Mouse (Mus musculus) layer of hippocampus, postnatal 10 days (tissue): ENCODE measurements around the gene Taz. TPM values are rescaled to one million over a fixed set of nuclear protein-coding genes. Genes with fewer than 3 reads are reported as not detected.
A peak's percentile ranks its signal among the peaks of the same experiment; 100 is the strongest.

Source experiments
- DNase-seq, 2 experiments: peaks; one replicate each; pipeline ENCODE4 v3.0.0; 2021; ENCODE audit warnings: low spot score in 2 of 2
- long read RNA-seq: library from polyadenylated mRNA; stranded (forward); transcript quantifications from one replicate; pipeline ENCODE4 v2.0.0, GENCODE M21; 2023
- total RNA-seq, 2 experiments: library from RNA; stranded (reverse); gene quantifications; 2 replicates each; pipeline ENCODE4 v1.2.3; 2021

Taz gene
- 10 to 100 TPM; 54.6 to 54.7 TPM for total RNA-seq
- long read RNA-seq, transcript Taz-204 (9 exons, 1,742 nt): minor isoform, 5 of 56 reads
- long read RNA-seq, transcript Taz-201 (10 exons, 1,851 nt): major isoform, 16 of 56 reads
- long read RNA-seq, partial matches to known transcripts: 5 of 56 reads
- long read RNA-seq, other reads (novel, unspliced or antisense): 24 of 56 reads

DNA sequence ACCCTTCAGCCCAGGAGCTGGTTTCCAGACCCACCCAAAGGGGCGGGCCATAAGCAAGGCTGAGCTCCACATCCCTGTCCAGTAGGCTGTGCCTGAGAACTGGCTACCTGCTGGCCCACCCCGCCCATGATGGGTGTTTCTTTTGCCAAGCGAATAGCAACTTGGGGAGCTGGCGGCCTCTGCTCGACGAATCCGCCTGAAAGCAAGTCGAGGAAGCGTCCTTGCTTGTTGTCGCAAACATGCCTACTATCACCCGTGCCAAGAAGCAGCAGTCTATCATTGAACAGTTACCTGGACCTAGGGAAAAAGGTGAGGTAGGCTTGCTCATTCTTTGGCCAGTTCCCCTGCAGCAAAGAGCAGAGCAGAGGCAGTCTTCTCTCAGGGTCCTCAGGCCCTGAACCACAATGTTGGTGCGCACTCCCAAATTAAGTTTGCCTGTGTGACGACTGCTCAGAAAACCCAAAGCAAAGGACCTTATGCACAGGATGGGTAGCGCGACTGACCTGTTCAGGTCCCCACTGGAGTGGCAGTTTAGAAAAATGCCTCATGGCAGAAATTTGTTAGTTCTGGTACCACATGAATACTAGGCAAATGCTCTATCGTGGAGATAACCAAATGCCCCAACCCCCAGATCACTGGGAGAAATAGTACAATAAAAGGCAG lies at the start of gene Taz, which contains the start of gene Dnase1l1:
TSS of gene Taz (plus strand) at position 181 of the 663 bp plus-strand sequence.
TSS of gene Dnase1l1 (minus strand) at position 606 of the 663 bp plus-strand sequence.
- DNase-seq: peak; percentile 14 to 34

DNA sequence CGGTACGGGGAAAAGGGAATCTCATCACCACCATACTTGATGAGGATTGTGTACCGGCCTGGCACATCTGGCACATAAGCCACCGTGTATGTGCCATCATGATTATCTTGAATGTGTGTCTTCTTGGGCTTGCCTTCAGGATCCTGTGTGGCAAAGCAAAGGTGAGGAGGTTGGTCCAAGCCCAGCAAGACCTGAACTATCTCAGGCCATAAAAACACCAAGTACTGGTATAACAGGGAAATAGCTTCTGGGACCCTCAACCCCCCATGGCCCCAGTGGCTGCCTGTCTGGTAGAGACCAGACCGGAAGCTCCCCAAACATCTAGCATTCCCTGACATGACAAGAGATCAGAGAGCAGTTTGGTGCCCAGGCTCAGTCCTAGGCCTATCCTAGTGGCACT lies 48.5 kb upstream of the Taz start:
- no peak for DNase-seq

DNA sequence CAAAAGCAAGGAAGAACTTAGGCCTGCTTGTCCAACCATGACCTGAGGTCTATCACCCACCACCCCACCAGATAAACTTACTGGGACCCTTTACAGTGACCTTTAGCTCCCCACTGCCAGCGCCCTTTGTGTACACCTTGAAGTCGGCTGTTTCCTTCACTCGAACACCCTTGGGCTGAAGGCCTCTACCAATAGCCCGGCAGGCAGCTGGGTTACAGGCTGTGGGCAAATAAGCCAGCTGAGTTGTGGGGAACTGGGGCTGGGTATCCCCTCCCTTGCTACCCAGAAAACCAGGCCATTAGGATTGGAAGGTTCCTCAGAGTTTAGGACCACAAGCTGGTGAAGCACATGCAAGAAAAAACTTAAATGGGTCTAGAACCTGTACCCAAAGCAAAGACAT lies 41.4 kb upstream of the Taz start:
- DNase-seq: no peak

DNA sequence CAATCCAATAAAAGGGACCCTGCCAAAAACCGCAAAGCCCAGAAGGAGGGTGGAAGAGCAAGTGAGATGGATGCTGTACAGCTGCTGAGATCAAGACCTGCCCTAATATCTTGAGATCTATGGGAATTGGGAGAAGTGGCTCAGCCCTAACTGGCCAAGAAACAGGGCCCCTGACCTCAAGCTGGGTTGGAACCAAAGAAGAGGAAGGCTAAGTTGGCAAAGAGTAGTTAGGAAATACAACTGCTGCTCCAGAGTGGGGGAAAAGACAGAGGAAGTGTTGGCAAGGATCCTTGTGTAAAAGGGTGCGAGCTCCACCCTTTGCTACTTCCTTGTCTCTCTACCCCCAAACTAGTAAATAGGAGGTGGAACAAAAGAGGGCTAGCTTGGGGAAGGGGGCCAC lies 38.3 kb upstream of the Taz start:
- DNase-seq: no peak

DNA sequence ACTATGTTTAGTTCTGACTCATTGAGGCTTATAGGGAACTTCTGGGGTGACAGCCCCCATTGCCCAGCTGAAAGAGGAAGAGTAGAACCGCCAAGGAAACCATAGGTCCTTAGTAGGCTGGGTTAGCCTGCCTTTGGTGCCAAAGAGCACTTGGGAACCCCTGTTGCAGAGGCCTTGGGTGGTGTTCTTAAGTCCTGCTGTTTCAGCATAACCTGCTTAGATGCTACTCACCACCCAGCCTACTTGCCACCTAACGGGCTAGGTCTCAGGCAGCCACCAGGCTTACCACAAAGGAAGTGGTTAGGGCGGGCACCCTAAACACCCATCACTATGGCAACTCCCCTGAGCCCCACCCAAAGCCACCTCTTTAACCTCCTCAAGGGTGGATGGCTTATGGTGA lies 37.9 kb upstream of the Taz start:
- no peak for DNase-seq

DNA sequence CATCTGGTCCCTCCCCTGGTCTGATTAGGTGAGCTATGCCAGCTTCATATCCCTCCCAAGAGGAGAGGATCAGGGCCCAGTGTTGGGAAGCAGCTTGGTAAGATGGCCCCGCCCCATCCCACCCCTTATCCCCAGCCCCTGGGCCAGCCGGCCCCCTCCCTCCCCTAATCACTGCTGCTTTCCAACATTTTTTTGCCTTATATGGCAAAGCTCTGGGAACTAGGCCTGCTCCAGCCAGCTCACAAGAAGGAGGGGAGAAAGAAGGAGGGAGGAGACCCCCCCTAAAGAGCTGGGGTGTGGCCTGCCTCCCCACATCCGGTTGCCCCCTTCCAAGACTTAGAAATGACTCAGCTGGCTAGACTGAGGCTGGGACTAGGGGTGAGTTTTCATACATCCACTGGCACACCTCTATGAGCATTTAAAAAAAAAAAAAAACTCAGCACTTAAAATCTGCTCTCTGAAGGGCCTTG lies 37.1 kb upstream of the Taz start:
- peak; percentile 10 to 27 for DNase-seq

DNA sequence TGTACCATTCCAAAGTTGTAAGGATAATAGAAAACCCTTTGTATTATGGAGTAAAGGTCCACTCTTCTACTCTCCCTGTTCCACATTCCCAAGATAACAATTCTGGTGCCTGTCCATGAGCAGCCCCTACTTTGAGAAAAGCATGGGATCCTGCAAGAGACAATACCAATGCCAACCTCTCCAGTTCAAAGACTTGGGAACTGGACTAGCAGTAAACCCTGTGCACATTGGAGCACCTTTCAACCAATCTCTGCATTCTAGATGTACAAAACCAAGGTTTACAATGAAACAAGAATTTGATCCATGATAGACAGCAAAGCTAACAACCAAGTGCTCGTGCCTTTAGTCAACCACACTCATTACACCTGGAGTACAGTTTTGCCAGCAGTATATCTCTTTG lies 36.6 kb upstream of the Taz start:
- no peak for DNase-seq

DNA sequence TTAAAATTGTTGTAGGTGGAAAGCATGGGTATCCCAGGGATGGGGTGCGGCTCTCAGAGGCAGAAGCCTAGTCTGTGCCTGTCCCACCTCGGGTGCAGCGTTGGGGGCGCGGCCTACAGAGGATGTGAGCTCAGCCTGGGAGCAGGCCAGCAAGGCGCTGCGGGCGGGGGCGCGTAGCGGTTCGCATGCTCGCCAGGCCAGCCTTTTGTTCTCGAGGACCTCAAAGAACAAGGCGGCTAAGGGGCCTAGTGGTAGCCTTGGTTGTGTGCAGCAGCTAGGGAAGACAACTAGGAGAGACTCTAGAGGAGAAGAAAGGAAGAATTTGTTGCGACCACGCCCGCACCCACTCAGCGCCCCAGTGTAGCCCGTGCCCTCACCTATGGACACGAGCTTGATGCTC lies 36.0 kb upstream of the Taz start:
- DNase-seq: peak; percentile 75 to 76

DNA sequence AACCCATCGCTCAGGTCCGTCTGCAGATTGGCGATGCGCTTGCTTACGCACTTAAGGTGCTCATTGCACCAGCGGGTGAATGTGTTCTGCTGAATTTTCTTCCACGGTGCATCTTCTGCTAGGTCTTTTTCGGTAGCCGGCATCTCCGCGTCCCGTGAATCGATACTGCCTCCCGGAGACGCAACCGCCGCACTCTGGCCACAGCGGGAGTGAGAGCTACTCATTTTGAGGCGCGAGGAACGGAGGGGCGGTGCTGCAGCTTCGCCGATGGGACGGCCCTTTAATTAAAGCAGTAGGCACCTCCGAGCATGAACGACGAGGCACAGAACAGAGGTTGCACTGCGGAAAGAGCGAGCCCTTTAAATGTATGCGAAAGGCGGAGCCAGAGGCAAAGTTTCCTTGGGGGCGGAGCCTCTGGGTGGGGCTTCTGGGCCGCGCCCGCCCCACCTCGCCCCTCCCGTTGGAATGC lies 35.5 kb upstream of the Taz start:
- DNase-seq: peak; percentile 74 to 84

DNA sequence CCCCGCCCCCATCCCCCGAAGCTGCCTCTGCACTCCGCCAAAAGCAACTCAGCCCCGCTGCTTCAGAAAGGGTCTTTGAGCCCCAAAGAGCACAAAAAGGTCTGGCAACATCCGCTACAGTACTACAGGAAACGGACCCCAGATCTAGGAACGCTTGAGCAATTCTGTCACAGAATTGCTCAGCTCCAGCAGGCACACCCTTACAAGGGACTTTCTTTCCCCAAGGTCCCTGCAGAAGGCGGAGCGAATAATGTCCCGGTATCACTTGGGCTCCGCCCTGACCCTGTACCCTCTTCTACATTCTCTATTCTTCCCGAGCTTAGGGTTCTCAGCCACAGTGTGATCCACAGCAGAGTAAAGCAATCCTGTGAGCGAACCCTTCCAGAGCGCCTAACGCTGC lies 35.0 kb upstream of the Taz start:
- DNase-seq: no peak

DNA sequence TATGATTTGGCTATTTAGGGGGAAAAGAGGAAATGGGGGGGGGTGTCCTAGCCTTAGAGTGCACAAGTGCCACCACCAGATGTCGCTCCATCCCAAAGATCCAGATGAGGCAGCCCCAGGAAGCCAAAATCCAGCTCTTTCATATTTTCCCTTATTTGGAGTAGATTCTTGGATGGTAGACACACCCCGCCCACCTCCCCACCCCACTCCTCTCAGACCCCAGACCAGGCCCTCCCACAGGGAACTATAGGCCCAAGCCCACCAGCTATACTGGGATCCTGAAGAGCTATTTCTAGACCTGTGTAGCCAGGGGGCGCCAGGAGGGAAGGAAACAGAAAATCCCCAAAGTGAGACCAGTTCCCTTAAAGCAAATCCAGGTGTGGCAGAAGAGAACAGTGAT lies 33.1 kb upstream of the Taz start:
- DNase-seq: peak; percentile 60 to 68

DNA sequence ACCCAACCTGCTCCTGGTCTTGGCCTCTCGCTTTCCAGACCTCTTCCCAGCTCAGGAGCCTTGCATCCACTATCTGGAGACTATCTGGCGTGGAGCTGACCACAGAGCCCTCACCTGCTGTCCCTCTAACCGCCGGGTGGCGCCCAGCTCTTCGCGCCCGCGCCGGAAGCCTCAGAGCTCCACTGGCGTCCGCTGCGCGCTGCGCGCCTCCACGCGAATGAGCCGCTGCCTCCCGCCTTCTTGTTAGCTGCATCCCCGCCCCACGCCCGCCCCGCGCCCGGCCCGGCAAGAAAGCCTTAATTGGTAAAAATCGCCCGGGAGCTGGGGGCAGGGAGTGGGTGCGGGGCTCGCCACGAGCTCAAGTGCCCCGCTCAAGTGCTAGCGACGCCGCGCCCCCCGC lies 32.1 kb upstream of the Taz start, which contains the start of gene Flna:
TSS of gene Flna (minus strand) at position 206 of the 400 bp plus-strand sequence.
- DNase-seq: peak; percentile 40 to 60

DNA sequence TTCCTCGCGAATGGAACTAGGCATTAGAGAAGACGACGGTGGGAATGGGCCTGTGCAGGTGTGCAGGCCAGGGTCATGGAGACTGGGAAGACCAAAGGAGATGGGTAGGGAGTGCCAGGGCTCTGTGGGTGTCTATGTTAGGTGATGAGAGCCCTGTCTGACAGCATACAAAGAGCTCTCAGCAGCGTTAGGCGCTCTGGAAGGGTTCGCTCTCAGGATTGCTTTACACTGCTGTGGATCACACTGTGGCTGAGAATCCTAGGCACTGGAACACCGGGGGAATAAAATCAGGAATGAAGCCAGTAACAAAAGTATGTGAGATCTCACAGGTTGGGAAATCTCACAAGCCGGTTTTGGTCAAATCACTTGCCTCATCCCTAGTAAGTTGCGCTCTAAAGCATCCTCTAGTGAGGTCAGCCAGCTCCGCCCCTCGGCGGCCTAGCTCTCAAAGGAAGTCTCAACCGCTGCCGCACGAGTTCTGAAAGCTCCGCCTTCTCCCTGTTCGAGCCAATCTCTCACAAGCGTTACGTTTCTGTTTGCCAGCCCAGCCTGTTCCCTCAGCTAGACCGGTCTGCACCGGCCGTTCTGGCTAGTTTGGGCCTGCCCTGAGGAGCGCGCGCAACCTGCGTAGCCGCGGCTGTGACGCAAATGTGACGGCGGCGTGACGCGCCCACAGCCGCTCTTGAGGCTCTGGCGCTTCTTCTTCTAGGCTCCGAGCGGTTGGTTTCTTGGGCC lies 27.4 kb upstream of the Taz start, which contains the start of gene Emd:
TSS of gene Emd (plus strand) at position 535 of the 735 bp plus-strand sequence.
- DNase-seq: peak; percentile 77 to 82

DNA sequence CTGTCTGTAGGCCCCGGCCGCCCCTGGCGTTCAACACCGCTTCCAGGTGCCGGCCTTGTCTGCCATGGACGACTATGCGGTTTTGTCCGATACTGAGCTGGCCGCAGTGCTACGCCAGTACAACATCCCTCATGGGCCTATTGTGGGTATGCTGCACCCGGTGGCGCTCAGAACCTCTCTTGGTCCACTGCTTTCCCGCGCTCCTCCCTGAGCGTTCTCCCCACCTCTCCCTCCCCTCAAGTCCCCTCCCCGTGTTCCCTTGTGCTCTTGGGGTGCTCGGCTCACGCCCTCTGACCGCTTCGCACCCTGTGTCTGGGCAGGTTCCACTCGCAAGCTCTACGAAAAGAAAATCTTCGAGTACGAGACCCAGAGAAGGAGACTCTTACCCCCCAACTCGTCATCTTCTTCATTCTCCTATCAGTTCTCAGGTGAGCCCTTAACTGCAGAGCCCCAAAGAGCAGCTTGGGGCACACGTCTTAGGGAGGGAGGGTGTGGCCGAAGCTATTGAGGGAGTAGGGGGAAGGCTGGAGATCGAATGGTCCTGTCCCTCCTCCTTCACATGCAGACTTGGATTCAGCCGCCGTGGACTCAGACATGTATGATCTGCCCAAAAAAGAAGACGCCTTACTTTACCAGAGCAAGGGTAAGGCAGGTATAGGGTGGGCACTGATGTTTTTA lies 26.7 kb upstream of the Taz start:
- no peak for DNase-seq

DNA sequence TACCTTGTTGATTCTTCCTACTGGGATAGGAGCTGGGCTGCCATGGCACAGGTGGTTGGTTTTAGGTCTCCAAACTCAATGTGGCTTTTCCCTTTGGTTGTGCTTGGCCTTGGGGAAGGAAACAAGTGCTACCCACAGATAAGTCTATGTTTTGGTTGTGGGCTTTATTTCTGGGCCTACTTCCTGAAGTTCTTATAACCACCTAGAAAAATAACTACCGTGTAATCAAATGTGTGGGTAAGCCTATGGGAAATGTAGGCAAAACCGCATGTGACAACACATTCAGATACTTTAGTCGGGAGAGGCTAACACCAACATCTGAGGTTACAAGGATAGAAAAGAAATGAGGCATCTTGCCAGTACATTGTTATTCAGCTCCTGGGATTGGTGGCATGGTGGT lies 24.0 kb upstream of the Taz start:
- no peak for DNase-seq

DNA sequence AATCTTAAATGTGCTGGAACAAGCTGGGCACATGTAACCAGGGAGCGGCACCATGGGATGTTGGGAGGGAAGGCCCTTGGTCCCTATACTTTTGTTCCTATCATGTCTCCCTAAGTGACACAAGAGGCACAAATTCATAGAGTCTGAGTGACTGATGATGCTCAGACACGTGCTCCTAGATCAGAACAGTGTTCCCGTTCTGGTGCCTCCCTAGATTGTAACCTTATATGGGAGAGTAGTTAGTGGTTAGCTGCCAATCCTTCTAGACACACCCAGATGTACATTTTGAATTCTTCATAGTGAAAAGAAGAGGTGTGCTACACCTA lies 12.0 kb upstream of the Taz start:
- DNase-seq: peak in 1 of 2 experiments; percentile 20

DNA sequence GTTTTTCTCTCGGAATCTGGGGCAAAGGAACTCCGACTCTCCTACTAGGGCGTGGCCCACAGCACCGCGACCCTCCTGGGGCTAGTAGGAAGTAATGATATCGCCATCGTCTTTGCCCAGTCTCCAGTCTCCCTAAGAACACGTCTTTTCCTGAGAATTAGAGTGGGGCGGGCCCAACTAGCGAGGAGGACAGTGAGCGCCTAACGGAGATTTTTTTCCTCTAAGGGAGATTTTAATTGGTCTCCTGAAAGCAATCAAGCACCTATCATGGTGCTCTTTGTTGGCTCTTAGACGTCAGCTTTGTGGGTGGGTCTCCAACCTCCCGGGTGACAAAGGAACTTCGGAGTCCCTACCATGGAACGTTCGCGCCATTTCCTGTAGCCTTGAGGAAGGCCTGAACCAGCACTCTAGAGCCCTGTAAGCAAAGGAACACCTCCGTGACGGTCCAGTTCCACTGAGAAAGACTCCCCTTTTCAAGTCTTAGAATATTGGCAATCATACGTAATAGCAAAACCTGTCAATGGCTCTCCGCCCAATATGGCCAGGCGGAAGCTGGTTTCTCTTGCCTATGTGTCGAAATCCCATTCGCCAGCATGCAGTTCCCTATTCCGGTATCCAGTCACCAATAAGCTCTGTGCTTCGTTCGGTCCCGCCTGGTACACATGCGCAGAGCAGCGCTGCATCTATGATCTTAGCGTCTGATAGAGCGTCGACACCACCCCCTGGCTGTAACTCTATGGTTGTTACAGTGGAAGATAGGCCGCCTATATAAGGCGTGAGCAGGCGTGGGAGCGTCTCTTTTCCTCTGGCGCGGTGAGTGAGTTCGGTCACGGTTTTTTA lies 11.4 kb upstream of the Taz start, which contains the start of gene Rpl10:
TSS of gene Rpl10 (plus strand) at position 751 of the 840 bp plus-strand sequence.
- DNase-seq: peak; percentile 81 to 87

DNA sequence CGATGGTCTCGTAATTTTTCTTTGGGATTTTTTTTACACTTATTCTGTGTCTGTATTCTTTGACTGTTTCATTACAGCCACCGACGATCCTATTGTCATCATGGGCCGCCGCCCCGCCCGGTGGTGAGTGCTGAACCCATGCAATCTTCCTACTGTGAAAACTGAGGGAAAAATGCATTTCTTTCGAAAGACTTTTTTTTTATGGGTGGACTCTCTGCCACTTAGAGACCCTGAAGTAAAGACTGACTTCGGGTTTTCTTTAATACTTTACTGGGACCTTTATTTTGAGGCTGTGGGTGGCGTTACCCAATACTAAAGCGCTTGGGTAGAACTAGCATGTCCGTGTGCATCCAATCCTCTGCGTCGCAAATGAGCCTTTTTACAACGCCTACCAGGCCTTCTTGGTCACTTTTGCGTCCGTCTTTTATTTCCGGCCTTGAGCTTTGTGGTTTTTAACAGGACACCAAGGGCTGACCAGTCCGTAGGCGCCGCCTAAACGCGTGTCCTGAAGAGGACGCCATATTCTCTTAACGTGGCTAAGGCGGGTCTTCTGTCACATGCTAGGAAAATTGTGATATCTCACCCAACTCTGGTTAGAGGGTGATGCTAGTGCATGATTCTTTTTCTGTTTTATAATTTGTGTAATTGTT lies 10.7 kb upstream of the Taz start:
- DNase-seq: peak; percentile 13 to 25

DNA sequence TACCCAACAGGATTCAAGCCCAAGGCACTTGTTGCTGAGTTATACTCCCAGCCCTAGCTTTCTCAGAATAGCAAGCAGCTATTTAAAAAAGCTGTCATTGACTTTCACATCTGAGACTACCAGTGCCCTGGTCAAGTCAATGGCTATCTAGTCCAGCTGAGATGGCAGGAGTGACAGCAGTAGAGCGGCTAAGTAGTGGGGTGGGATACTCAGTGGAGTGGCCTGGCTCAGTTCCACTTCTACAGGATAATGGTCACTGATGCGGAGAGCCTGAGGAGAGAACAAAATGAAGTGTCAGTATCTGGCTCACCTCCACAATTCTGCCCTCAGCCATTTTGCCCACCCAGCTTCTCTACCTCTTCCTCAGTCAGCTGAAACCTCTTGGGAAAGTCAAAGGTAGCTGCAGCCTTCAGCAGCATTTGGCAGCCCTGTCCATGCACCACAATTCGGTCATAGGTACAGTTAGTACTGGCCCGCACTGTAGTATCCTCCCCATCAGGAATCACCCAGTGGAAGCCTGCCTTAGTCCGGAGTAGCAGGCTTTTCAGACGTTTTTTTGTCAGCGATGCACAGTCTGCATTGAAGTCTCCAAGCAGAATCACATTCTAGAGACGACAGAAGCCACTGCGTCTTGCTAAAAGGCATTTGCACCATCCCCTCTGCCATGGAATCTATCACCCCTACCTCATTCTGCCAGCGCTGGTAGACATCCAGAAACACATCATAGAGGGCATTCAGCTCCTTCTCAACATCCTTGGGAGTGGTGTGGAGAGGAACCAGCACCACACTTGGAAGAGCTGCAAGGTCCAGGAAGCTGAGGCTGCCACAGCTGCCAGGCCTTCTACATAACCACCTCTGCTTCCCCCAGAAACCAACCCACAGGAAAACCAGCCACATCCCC lies 8.0 kb upstream of the Taz start:
- no peak for DNase-seq
